Mouse (Mus musculus) heart, adult 2 months (tissue): ENCODE results near the gene Macrod1.

Experiments
- CTCF ChIP-seq: fragments of 200-600 bp; IDR thresholded peaks from 2 replicates; pipeline ENCODE4 v1.8.1; 2022; ENCODE audit warnings: antibody characterized with exemption, mild to moderate bottlenecking, moderate library complexity
- EP300 ChIP-seq: fragments of 200-500 bp; IDR thresholded peaks from 2 replicates; pipeline ENCODE4 v1.6.1; 2011; ENCODE audit warnings: low read depth, low read length, control low read depth; ENCODE audit not compliant: insufficient read depth
- POLR2A ChIP-seq: fragments of 200-500 bp; IDR thresholded peaks from 2 replicates; pipeline ENCODE4 v1.6.1; 2011; ENCODE audit warnings: mild to moderate bottlenecking, low read depth, low read length, control low read depth; ENCODE audit not compliant: insufficient read depth

GRCm38 (mm10) chr19:7089842-7090251 is 33.2 kb downstream of the Macrod1 start:
- TF ChIP-seq CTCF, result no peak
- TF ChIP-seq POLR2A, result no peak
- no peak for TF ChIP-seq EP300
